Mouse (Mus musculus): Measurements from ENCODE around the gene Abracl.

Abracl gene

GRCm38 (mm10) chr10:18047380-18048146 lies 24.5 kb upstream of the Abracl start:
- POLR2A ChIA-PET: interaction anchor here in 2 of 4 experiments (0.6 to 2.4 kb wide), 5 partner anchors 9 to 398 kb away, joined by 3 to 7 read pairs (median 6); partner anchors contain the start of gene Reps1 (in 1 of the 2)
- CTCF ChIA-PET: interaction anchor here in 1 of 4 experiments (0.6 kb wide), 1 partner anchor 7 kb away, joined by 3 read pairs; no protein-coding TSS in a partner anchor

DNA sequence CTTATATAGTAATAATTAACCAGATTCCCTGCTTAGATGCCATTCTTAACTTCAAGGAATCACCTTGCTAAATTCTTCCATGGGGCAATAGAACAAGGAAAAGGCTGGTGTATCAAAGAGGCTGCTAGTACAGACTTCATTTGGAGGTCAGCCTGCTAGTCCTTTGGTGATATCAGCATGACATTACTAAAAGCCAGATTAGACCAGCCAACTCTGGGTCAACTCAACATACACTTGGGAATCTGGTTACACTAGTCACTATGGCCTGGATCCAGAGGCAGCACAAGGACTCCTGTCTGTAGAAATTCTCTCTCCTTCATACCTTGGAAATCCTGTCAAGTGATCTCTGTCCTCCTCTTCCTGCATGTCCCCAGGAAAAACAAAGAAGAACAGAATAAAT lies 23.3 kb upstream of the Abracl start:
- CTCF ChIA-PET: no interaction called here
- POLR2A ChIA-PET: interaction anchor here in 2 of 4 experiments (1.1 to 2.4 kb wide), 3 partner anchors 10 to 24 kb away, joined by 4 to 7 read pairs (median 6); partner anchors contain the start of gene Reps1 (in 1 of the 2)

- CTCF ChIA-PET: no interaction called here
- POLR2A ChIA-PET: interaction anchor here in 1 of 4 experiments (0.7 to 1.6 kb wide), 3 partner anchors 14 to 19 kb away, joined by 3 read pairs; partner anchors contain the start of gene Abracl
Observed at GRCm38 (mm10) chr10:18036849-18037248, 13.8 kb upstream of the Abracl start.

- POLR2A ChIA-PET: interaction anchor here in 1 of 4 experiments (0.6 to 0.8 kb wide), 2 partner anchors 11 to 162 kb away, joined by 3 read pairs; no protein-coding TSS in a partner anchor
Observed at GRCm38 (mm10) chr10:18034408-18034807, 11.3 kb upstream of the Abracl start.

GRCm38 (mm10) chr10:18022312-18022711 lies 776 bp downstream of the Abracl start:
- POLR2A ChIA-PET: interaction anchor here in 3 of 4 experiments (0.6 to 2.6 kb wide), 23 partner anchors 15 to 447 kb away, joined by 3 to 17 read pairs (median 4); partner anchors contain the start of genes Cited2 (in 2 of the 3) and Reps1 (in 2 of the 3)

More at GRCm38 (mm10) chr10:18034408-18034807, 11.3 kb upstream of the Abracl start:
- CTCF ChIA-PET: interaction anchor here in 2 of 4 experiments (0.6 to 0.7 kb wide), 2 partner anchors 88 to 167 kb away, joined by 3 to 5 read pairs; no protein-coding TSS in a partner anchor

GRCm38 (mm10) chr10:18021576-18022311 lies 1.3 kb downstream of the Abracl start:
- POLR2A ChIA-PET: interaction anchor here in 3 of 4 experiments (0.6 to 4.4 kb wide), 19 partner anchors 17 to 307 kb away, joined by 3 to 22 read pairs (median 5); partner anchors contain the start of genes Reps1 (in 2 of the 3) and Cited2 (in 1 of the 3)
- CTCF ChIA-PET: interaction anchor here in 1 of 4 experiments (0.5 kb wide), 1 partner anchor 1183 kb away, joined by 3 read pairs; no protein-coding TSS in a partner anchor

More at GRCm38 (mm10) chr10:18022312-18022711, 776 bp downstream of the Abracl start:
- CTCF ChIA-PET: no interaction called here

DNA sequence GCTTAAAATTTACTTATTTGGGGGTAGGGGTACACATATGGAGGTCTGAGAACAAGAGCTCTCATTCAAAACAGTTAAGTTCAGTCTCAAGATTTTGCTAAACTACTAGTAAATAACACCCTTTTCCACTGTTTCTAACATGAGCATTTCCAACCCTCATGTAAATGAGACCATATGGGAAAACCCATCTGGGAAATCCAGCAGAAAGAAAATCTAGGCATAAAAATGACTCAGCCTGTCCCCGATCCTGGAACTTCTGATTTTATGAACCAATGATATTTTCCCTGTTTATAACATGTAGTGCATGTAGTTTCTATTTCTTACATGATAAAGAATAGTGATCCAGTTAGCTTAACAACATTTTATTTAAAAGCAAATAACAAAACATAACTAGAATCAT lies 2.2 kb downstream of the Abracl start:
- POLR2A ChIA-PET: interaction anchor here in 2 of 4 experiments (0.6 to 4.4 kb wide), 8 partner anchors 13 to 85 kb away, joined by 3 to 22 read pairs (median 4); no protein-coding TSS in a partner anchor
- CTCF ChIA-PET: interaction anchor here in 1 of 4 experiments (0.9 kb wide), 1 partner anchor 34 kb away, joined by 3 read pairs; no protein-coding TSS in a partner anchor

- ChIA-PET POLR2A (interaction anchor here in 2 of 4 experiments (0.6 to 4.4 kb wide), 8 partner anchors 10 to 85 kb away, joined by 3 to 22 read pairs (median 4); no protein-coding TSS in a partner anchor), CTCF (interaction anchor here in 1 of 4 experiments (0.9 kb wide), 1 partner anchor 35 kb away, joined by 3 read pairs; no protein-coding TSS in a partner anchor)
Observed at GRCm38 (mm10) chr10:18020443-18020842, 2.6 kb downstream of the Abracl start.

- ChIA-PET POLR2A (no interaction called here), CTCF (no interaction called here)
Observed at GRCm38 (mm10) chr10:18011761-18012160, 11.3 kb downstream of the Abracl start.

GRCm38 (mm10) chr10:18009744-18010143 lies 13.3 kb downstream of the Abracl start:
- CTCF ChIA-PET: no interaction called here
- POLR2A ChIA-PET: interaction anchor here in 1 of 4 experiments (1.4 to 2.4 kb wide), 2 partner anchors 7 to 10 kb away, joined by 4 to 6 read pairs; no protein-coding TSS in a partner anchor

- ChIA-PET CTCF (no interaction called here), POLR2A (interaction anchor here in 2 of 4 experiments (0.6 to 2.4 kb wide), 5 partner anchors 9 to 189 kb away, joined by 3 to 6 read pairs (median 5); no protein-coding TSS in a partner anchor)
Observed at GRCm38 (mm10) chr10:18008118-18008517, 15.0 kb downstream of the Abracl start.

- ChIA-PET POLR2A (interaction anchor here in 2 of 4 experiments (0.6 to 2.4 kb wide), 3 partner anchors 10 to 190 kb away, joined by 3 to 6 read pairs (median 5); no protein-coding TSS in a partner anchor), CTCF (no interaction called here)
Observed at GRCm38 (mm10) chr10:18007243-18007642, 15.8 kb downstream of the Abracl start.

- POLR2A ChIA-PET: no interaction called here
Observed at GRCm38 (mm10) chr10:18006756-18007155, 16.3 kb downstream of the Abracl start.

GRCm38 (mm10) chr10:18005136-18005955 lies 17.7 kb downstream of the Abracl start:
- CTCF ChIA-PET: interaction anchor here in 1 of 4 experiments (0.7 kb wide), 1 partner anchor 66 kb away, joined by 4 read pairs; no protein-coding TSS in a partner anchor
- POLR2A ChIA-PET: interaction anchor here in 2 of 4 experiments (1.4 to 2.7 kb wide), 4 partner anchors 14 to 40 kb away, joined by 5 to 22 read pairs (median 12); partner anchors contain the start of gene Abracl (in 2 of the 2)

More at GRCm38 (mm10) chr10:18006756-18007155, 16.3 kb downstream of the Abracl start:
- CTCF ChIA-PET: no interaction called here

- ChIA-PET POLR2A (interaction anchor here in 3 of 4 experiments (1.1 to 2.7 kb wide), 5 partner anchors 16 to 41 kb away, joined by 4 to 22 read pairs (median 11); partner anchors contain the start of gene Abracl (in 3 of the 3)), CTCF (interaction anchor here in 2 of 4 experiments (0.5 to 1.1 kb wide), 5 partner anchors 14 to 1438 kb away, joined by 3 to 11 read pairs (median 4); no protein-coding TSS in a partner anchor)
Observed at GRCm38 (mm10) chr10:18003966-18004637, 19.0 kb downstream of the Abracl start.

GRCm38 (mm10) chr10:17990576-17990975 lies 32.5 kb downstream of the Abracl start:
- ChIA-PET CTCF (no interaction called here), POLR2A (no interaction called here)

DNA sequence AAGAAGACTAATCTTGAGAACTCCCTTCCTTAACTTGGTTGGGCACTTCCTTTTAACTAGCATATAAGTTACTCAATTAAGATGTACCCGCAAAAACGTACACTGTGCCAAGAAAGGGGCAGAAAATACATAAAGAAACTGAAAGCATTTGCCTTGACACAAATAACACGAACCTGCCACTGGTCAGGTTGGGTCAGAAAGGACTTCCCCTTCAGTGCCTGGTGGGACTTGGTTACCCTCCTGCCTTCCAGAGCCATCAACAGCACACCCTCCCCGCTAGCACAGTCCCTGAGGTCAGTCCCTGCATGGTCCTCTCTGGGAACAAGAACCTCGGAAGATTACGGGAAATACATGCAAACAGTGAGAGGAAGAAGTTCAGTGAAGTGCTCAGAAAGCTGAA lies 34.0 kb downstream of the Abracl start:
- ChIA-PET CTCF (no interaction called here), POLR2A (interaction anchor here in 1 of 4 experiments (0.7 kb wide), 1 partner anchor 9 kb away, joined by 6 read pairs; no protein-coding TSS in a partner anchor)

Data from embryonic stem cell, embryonic (primary cell).